Mouse (Mus musculus) midbrain, embryonic 14.5 days (tissue): Measurements from ENCODE around the gene Gm28729. TPM values are rescaled to one million over a fixed set of nuclear protein-coding genes. Genes with fewer than 3 reads are reported as not detected.

Experiments
- ATAC-seq: fragments of 200-750 bp; cut with Nextera tagmentation; 2 replicates; pipeline ENCODE4 v1.8.0; 2017; ENCODE audit warnings: moderate number of reproducible peaks, moderate library complexity; ENCODE audit not compliant: low FRiP score, low TSS enrichment
- DNase-seq: peaks from one replicate; pipeline ENCODE4 v3.0.0-alpha.2; 2015
- H3K27ac ChIP-seq: fragments of 300-500 bp; sonication (generic); replicated peaks from 2 replicates; pipeline ENCODE4 v1.5.1; 2014; ENCODE audit warnings: mild to moderate bottlenecking, low read depth, low read length, moderate library complexity
- H3K27me3 ChIP-seq: fragments of 300-500 bp; sonication (generic); 2 replicates; pipeline ENCODE4 v1.6.1; 2014; ENCODE audit warnings: low read length, control low read depth, mixed read lengths; ENCODE audit not compliant: control insufficient read depth, insufficient read depth
- H3K36me3 ChIP-seq: fragments of 300-500 bp; sonication (generic); 2 replicates; pipeline ENCODE4 v1.6.1; 2014; ENCODE audit warnings: low read length, control low read depth; ENCODE audit not compliant: control insufficient read depth, insufficient read depth
- H3K4me1 ChIP-seq: fragments of 300-500 bp; sonication (generic); 2 replicates; pipeline ENCODE4 v1.6.1; 2014; ENCODE audit warnings: mild to moderate bottlenecking, antibody characterized with exemption, low read length, control low read depth; ENCODE audit not compliant: control insufficient read depth, insufficient read depth
- H3K4me2 ChIP-seq: fragments of 300-500 bp; sonication (generic); 2 replicates; pipeline ENCODE4 v1.6.1; 2014; ENCODE audit warnings: mild to moderate bottlenecking, low read length, moderate library complexity
- H3K4me3 ChIP-seq: fragments of 300-500 bp; sonication (generic); replicated peaks from 2 replicates; pipeline ENCODE4 v1.5.1; 2014; ENCODE audit warnings: low read depth, low read length
- H3K9ac ChIP-seq: fragments of 300-500 bp; sonication (generic); replicated peaks from 2 replicates; pipeline ENCODE4 v1.6.1; 2014; ENCODE audit warnings: mild to moderate bottlenecking, low read length, moderate library complexity
- H3K9me3 ChIP-seq: fragments of 300-500 bp; sonication (generic); 2 replicates; pipeline ENCODE4 v1.6.1; 2016; ENCODE audit warnings: low read length, control low read depth, mixed read lengths; ENCODE audit not compliant: control insufficient read depth
- WGBS: fragments of 180-500 bp; shearing (Covaris S2); extraction: QIAGEN DNeasy Blood & Tissue Kit; methylation state at CpG from one replicate; pipeline ENCODE4 v1.1.7; 2014; 5-methylcytosine and 5-hydroxymethylcytosine counted together
- polyA plus RNA-seq: library from polyadenylated mRNA; unstranded; fragments of >200 nt; fragmentation: Nextera tagmentation; extraction: Ambion mirVana; gene quantifications from 2 replicates; pipeline ENCODE4 v1.2.1, GENCODE M21; 2014

Gene Gm28729
- polyA plus RNA-seq, 1 experiment from 2014 or later: not detected

GRCm38 (mm10) chr9:96514278-96514677 lies 10.8 kb downstream of the Gm28729 start:
- Histone ChIP-seq H3K36me3 (no peaks in the 10 kb centered on the region), H3K4me3 (no peak overlapping the region), H3K27me3 (no peaks in the 10 kb centered on the region), H3K9me3 (no peaks in the 10 kb centered on the region), H3K9ac (no peak overlapping the region), H3K4me1 (no peaks in the 10 kb centered on the region), H3K4me2 (no peak overlapping the region), H3K27ac (no peak overlapping the region)
- ATAC-seq: no peak
- no peak for DNase-seq
- WGBS: 85% methylated on average over 5 of the region's 5 CpGs

- H3K4me3 ChIP-seq: no peak overlapping the region; the same call in 1 of the 2 replicates
- peak; percentile 82 for ATAC-seq
These were observed 19.0 kb downstream of the Gm28729 start for GRCm38 (mm10) chr9:96506011-96506498.

DNA sequence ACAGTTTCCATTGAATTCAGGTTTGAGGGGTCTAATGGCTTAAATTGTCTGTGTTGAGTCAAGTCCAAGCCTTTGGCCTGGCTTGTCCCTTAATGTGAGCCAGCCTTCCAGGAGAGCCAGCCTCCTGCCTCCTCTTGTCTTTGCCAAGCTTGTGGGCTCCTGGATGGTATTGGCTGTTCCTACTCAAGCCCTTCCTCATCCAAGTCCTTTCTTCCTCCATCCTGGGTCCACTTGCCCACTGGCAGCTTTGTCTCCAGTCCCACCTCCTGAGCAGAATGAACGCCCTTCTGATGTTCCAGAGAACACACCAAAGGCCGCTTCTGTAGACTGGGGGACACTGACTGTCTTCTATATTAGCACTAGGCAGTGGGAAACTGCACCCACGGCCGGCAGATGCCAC lies 19.9 kb downstream of the Gm28729 start:
- H3K4me2 ChIP-seq: no peak overlapping the region
- no peaks in the 10 kb centered on the region for H3K9me3 ChIP-seq
- WGBS: 89% methylated on average over 4 of the region's 4 CpGs
- no peak for DNase-seq
- no peak overlapping the region for H3K27ac ChIP-seq
- no peaks in the 10 kb centered on the region for H3K27me3 ChIP-seq
- peaks cover 7% of the 10 kb centered on the region; the same call in 1 of the 2 replicates for H3K4me1 ChIP-seq
- no peaks in the 10 kb centered on the region for H3K36me3 ChIP-seq
- H3K9ac ChIP-seq: no peak overlapping the region
- no peak overlapping the region for H3K4me3 ChIP-seq
- ATAC-seq: no peak

More at GRCm38 (mm10) chr9:96506011-96506498, 19.0 kb downstream of the Gm28729 start:
- peak; percentile 90 for DNase-seq
- WGBS: 6% methylated on average over 10 of the region's 10 CpGs
- Histone ChIP-seq H3K9me3 (no peaks in the 10 kb centered on the region), H3K4me2 (peak overlapping the region; percentile 46), H3K9ac (no peak overlapping the region; the same call in 1 of the 2 replicates), H3K27ac (peak overlapping the region; percentile 47), H3K4me1 (peaks cover 7% of the 10 kb centered on the region; the same call in 1 of the 2 replicates), H3K36me3 (no peaks in the 10 kb centered on the region), H3K27me3 (no peaks in the 10 kb centered on the region)

- Histone ChIP-seq H3K36me3 (no peaks in the 10 kb centered on the region), H3K27me3 (no peaks in the 10 kb centered on the region), H3K4me1 (peaks cover 7% of the 10 kb centered on the region; the same call in 1 of the 2 replicates), H3K9ac (no peak overlapping the region), H3K27ac (no peak overlapping the region), H3K4me3 (no peak overlapping the region), H3K9me3 (no peaks in the 10 kb centered on the region), H3K4me2 (no peak overlapping the region)
- DNase-seq (no peak), ATAC-seq (no peak)
- WGBS: 85% methylated on average over 17 of the region's 17 CpGs
These were observed 20.8 kb downstream of the Gm28729 start for GRCm38 (mm10) chr9:96504116-96504895.

GRCm38 (mm10) chr9:96502856-96503610 lies 22.0 kb downstream of the Gm28729 start:
- H3K4me3 ChIP-seq: no peak overlapping the region
- no peak overlapping the region for H3K27ac ChIP-seq
- ATAC-seq: no peak
- no peaks in the 10 kb centered on the region for H3K9me3 ChIP-seq
- no peaks in the 10 kb centered on the region for H3K27me3 ChIP-seq
- no peak for DNase-seq
- WGBS: 85% methylated on average over 6 of the region's 6 CpGs
- no peak overlapping the region for H3K4me2 ChIP-seq
- H3K36me3 ChIP-seq: no peaks in the 10 kb centered on the region
- H3K9ac ChIP-seq: no peak overlapping the region
- H3K4me1 ChIP-seq: peaks cover 7% of the 10 kb centered on the region; the same call in 1 of the 2 replicates

DNA sequence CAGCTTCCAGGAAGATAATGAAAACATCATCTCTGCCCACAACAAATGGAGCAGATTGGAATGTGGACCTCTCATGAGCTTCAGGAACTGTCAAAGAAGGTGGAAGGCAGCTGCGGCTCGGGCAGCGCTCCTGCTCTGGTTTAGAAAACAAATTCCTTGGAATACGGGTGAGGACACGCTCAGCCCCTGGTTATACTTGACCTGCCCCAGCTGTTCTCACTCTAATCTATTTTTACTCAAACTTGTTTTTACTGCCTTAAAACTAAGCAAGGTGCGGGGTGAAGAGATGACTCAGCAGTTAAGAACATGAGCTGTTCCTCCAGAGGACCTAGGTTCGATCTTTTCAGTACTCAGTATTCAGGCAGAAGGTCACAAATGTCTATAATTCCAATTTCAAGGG lies 23.8 kb downstream of the Gm28729 start:
- WGBS: 82% methylated on average over 7 of the region's 7 CpGs

DNA sequence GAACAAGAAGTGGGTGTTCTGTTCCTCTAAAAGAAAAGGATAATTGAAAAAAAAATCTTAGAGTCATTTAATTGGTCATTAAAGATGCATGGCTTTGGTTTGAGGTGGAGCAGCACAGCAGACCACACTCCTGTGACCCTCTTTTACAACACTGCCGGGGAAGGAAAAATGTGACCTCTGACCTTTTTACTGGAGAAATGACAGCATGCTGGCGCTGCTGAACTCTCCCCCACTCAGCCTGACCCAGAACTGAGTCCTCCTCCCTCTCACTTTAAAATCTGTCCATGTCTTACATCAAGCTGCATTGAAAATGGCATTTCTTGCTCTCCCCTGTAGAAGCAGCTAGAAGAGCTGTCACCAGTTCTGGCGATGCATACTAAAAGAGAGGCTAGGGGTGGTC lies 31.9 kb downstream of the Gm28729 start:
- no peak for ATAC-seq
- Histone ChIP-seq H3K27ac (no peak overlapping the region), H3K9ac (no peak overlapping the region)

More for the DNA sequence above, 23.8 kb downstream of the Gm28729 start:
- Histone ChIP-seq H3K36me3 (no peaks in the 10 kb centered on the region), H3K9me3 (no peaks in the 10 kb centered on the region), H3K27ac (no peak overlapping the region), H3K4me2 (no peak overlapping the region), H3K4me1 (peaks cover 6% of the 10 kb centered on the region; the same call in 1 of the 2 replicates), H3K4me3 (no peak overlapping the region), H3K9ac (no peak overlapping the region), H3K27me3 (no peaks in the 10 kb centered on the region)
- ATAC-seq (no peak), DNase-seq (no peak)

GRCm38 (mm10) chr9:96491810-96492209 lies 33.3 kb downstream of the Gm28729 start:
- no peak overlapping the region for H3K27ac ChIP-seq
- no peak for ATAC-seq

More for the DNA sequence above, 31.9 kb downstream of the Gm28729 start:
- Histone ChIP-seq H3K4me2 (no peak overlapping the region), H3K9me3 (no peaks in the 10 kb centered on the region), H3K4me3 (no peak overlapping the region), H3K4me1 (no peaks in the 10 kb centered on the region), H3K36me3 (no peaks in the 10 kb centered on the region), H3K27me3 (no peaks in the 10 kb centered on the region)
- WGBS: 44% methylated on average over 3 of the region's 3 CpGs
- no peak for DNase-seq

More at GRCm38 (mm10) chr9:96491810-96492209, 33.3 kb downstream of the Gm28729 start:
- Histone ChIP-seq H3K4me2 (no peak overlapping the region), H3K36me3 (no peaks in the 10 kb centered on the region), H3K9ac (no peak overlapping the region), H3K9me3 (no peaks in the 10 kb centered on the region), H3K4me3 (no peak overlapping the region), H3K27me3 (no peaks in the 10 kb centered on the region), H3K4me1 (no peaks in the 10 kb centered on the region)
- peak; percentile 75 for DNase-seq
- 36% methylated on average over 12 of the region's 12 CpGs for WGBS
